Mouse (Mus musculus) cortical plate, adult 2 months (tissue): ENCODE measurements at regions not wholly inside any gene's neighbourhood (a gene's known extent, or its start where the extent isn't known, plus 50 kb on each side); places are given as distances from the start of the nearest gene placed in this dataset.

Experiments used
- CTCF ChIP-seq: fragments of 200-500 bp; IDR thresholded peaks from 2 replicates; pipeline ENCODE4 v1.5.1; 2011; ENCODE audit warnings: mild to moderate bottlenecking, control low read depth, low read length; ENCODE audit not compliant: insufficient read depth; ENCODE audit errors: extremely low read depth
- POLR2A ChIP-seq: fragments of 200-500 bp; IDR thresholded peaks from 2 replicates; pipeline ENCODE4 v1.6.1; 2011; ENCODE audit warnings: mild to moderate bottlenecking, low read length, control low read depth; ENCODE audit not compliant: insufficient read depth; ENCODE audit errors: extremely low read depth

DNA sequence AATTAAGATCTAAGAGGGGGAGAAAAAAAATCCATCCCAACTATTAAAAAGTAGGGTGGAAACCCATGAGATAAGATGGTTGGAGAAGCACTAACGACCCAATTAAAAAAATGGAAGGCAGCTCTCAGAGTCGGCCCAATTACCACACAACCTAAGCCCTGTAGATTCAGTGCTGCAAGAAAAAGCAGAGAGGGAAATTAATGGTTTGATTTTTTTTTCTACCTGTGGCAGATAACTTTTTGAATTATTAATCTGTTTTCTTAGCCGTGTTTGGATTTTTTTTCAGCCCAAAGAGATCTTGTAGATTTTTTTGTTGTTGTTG lies 354.9 kb downstream of the Xylt1 start:
- no peak for TF ChIP-seq CTCF
- TF ChIP-seq POLR2A = no peak
